Mouse (Mus musculus): ENCODE data around the gene Grifin. TPM values are rescaled to one million over a fixed set of nuclear protein-coding genes. Genes with fewer than 3 reads are reported as not detected.
A peak's percentile ranks its signal among the peaks of the same experiment; 100 is the strongest.

The Grifin gene
- polyA plus RNA-seq, 1 experiment from 2014 or later, result not detected

GRCm38 (mm10) chr5:140549306-140550047 lies 15.4 kb downstream of the Grifin start:
- Histone ChIP-seq H3K27ac (ENCODE audit: low read depth, low read length) (peak overlapping the region; percentile 88), H3K36me3 (ENCODE audit: control insufficient read depth, insufficient read depth, low read length) (no peaks in the 10 kb centered on the region), H3K4me3 (ENCODE audit: low read depth, low read length) (no peak overlapping the region), H3K9ac (ENCODE audit: low read length) (peak overlapping the region; percentile 29; the same call in 1 of the 2 replicates), H3K9me3 (ENCODE audit: control insufficient read depth, low read length) (0 out of 2 replicates have a peak, but pooled peaks cover 4% of the 10 kb centered on the region), H3K27me3 (ENCODE audit: control insufficient read depth, insufficient read depth, low read length) (no peaks in the 10 kb centered on the region), H3K4me2 (ENCODE audit: low read depth, low read length, severe bottlenecking) (peak overlapping the region; percentile 29; the same call in 1 of the 2 replicates), H3K4me1 (replicated peaks; ENCODE audit: control insufficient read depth, insufficient read depth, low read length) (peaks cover 10% of the 10 kb centered on the region; the same call in 1 of the 2 replicates)
- peak; percentile 93 for ATAC-seq (replicated peaks; ENCODE audit: low FRiP score)
- 15% methylated on average over 17 of the region's 17 CpGs for WGBS
- DNase-seq (ENCODE audit: low spot score), result peak; percentile 83

GRCm38 (mm10) chr5:140546332-140546731 lies 18.5 kb downstream of the Grifin start:
- no peak overlapping the region for H3K27ac ChIP-seq (ENCODE audit: low read depth, low read length)
- no peak overlapping the region for H3K4me2 ChIP-seq (ENCODE audit: low read depth, low read length, severe bottlenecking)
- 0 out of 2 replicates have a peak, but pooled peaks cover 4% of the 10 kb centered on the region for H3K9me3 ChIP-seq (ENCODE audit: control insufficient read depth, low read length)
- 89% methylated on average over 19 of the region's 19 CpGs for WGBS
- H3K36me3 ChIP-seq (ENCODE audit: control insufficient read depth, insufficient read depth, low read length), result no peaks in the 10 kb centered on the region
- peaks cover 10% of the 10 kb centered on the region; the same call in 1 of the 2 replicates for H3K4me1 ChIP-seq (replicated peaks; ENCODE audit: control insufficient read depth, insufficient read depth, low read length)
- no peaks in the 10 kb centered on the region for H3K27me3 ChIP-seq (ENCODE audit: control insufficient read depth, insufficient read depth, low read length)
- H3K9ac ChIP-seq (ENCODE audit: low read length), result no peak overlapping the region
- DNase-seq (ENCODE audit: low spot score) (no peak), ATAC-seq (replicated peaks; ENCODE audit: low FRiP score) (no peak)
- H3K4me3 ChIP-seq (ENCODE audit: low read depth, low read length), result no peak overlapping the region

GRCm38 (mm10) chr5:140545651-140546050 lies 19.2 kb downstream of the Grifin start:
- no peak overlapping the region for H3K27ac ChIP-seq (ENCODE audit: low read depth, low read length)
- ATAC-seq (replicated peaks; ENCODE audit: low FRiP score) (no peak), DNase-seq (ENCODE audit: low spot score) (no peak)
- WGBS, result 67% methylated on average over 6 of the region's 6 CpGs
- H3K4me3 ChIP-seq (ENCODE audit: low read depth, low read length), result no peak overlapping the region
- no peak overlapping the region for H3K9ac ChIP-seq (ENCODE audit: low read length)
- no peaks in the 10 kb centered on the region for H3K36me3 ChIP-seq (ENCODE audit: control insufficient read depth, insufficient read depth, low read length)
- no peak overlapping the region for H3K4me2 ChIP-seq (ENCODE audit: low read depth, low read length, severe bottlenecking)
- peaks cover 10% of the 10 kb centered on the region; the same call in 1 of the 2 replicates for H3K4me1 ChIP-seq (replicated peaks; ENCODE audit: control insufficient read depth, insufficient read depth, low read length)
- H3K9me3 ChIP-seq (ENCODE audit: control insufficient read depth, low read length), result 0 out of 2 replicates have a peak, but pooled peaks cover 4% of the 10 kb centered on the region
- H3K27me3 ChIP-seq (ENCODE audit: control insufficient read depth, insufficient read depth, low read length), result no peaks in the 10 kb centered on the region

- H3K4me3 ChIP-seq (ENCODE audit: low read depth, low read length), result no peak overlapping the region
- no peaks in the 10 kb centered on the region for H3K4me1 ChIP-seq (replicated peaks; ENCODE audit: control insufficient read depth, insufficient read depth, low read length)
- no peaks in the 10 kb centered on the region for H3K36me3 ChIP-seq (ENCODE audit: control insufficient read depth, insufficient read depth, low read length)
- no peak overlapping the region for H3K9ac ChIP-seq (ENCODE audit: low read length)
- H3K27ac ChIP-seq (ENCODE audit: low read depth, low read length), result no peak overlapping the region
- 0 out of 2 replicates have a peak, but pooled peaks cover 1% of the 10 kb centered on the region for H3K9me3 ChIP-seq (ENCODE audit: control insufficient read depth, low read length)
- DNase-seq (ENCODE audit: low spot score) (no peak), ATAC-seq (replicated peaks; ENCODE audit: low FRiP score) (no peak)
- WGBS, result 84% methylated on average over 9 of the region's 9 CpGs
- H3K4me2 ChIP-seq (ENCODE audit: low read depth, low read length, severe bottlenecking), result no peak overlapping the region
- H3K27me3 ChIP-seq (ENCODE audit: control insufficient read depth, insufficient read depth, low read length), result no peaks in the 10 kb centered on the region
Observed at GRCm38 (mm10) chr5:140542811-140543575, 21.9 kb downstream of the Grifin start.

- H3K27me3 ChIP-seq (ENCODE audit: control insufficient read depth, insufficient read depth, low read length), result no peaks in the 10 kb centered on the region
- H3K27ac ChIP-seq (ENCODE audit: low read depth, low read length), result no peak overlapping the region
- ATAC-seq (replicated peaks; ENCODE audit: low FRiP score) (peak; percentile 78), DNase-seq (ENCODE audit: low spot score) (peak; percentile 91)
- WGBS, result 11% methylated on average over 8 of the region's 8 CpGs
- no peaks in the 10 kb centered on the region for H3K9me3 ChIP-seq (ENCODE audit: control insufficient read depth, low read length)
- no peak overlapping the region for H3K4me3 ChIP-seq (ENCODE audit: low read depth, low read length)
- no peaks in the 10 kb centered on the region for H3K4me1 ChIP-seq (replicated peaks; ENCODE audit: control insufficient read depth, insufficient read depth, low read length)
- no peak overlapping the region for H3K9ac ChIP-seq (ENCODE audit: low read length)
- no peak overlapping the region for H3K4me2 ChIP-seq (ENCODE audit: low read depth, low read length, severe bottlenecking)
- no peaks in the 10 kb centered on the region for H3K36me3 ChIP-seq (ENCODE audit: control insufficient read depth, insufficient read depth, low read length)
Observed at GRCm38 (mm10) chr5:140540106-140540505, 24.8 kb downstream of the Grifin start.

- H3K36me3 ChIP-seq (ENCODE audit: control insufficient read depth, insufficient read depth, low read length), result no peaks in the 10 kb centered on the region
- no peaks in the 10 kb centered on the region for H3K4me1 ChIP-seq (replicated peaks; ENCODE audit: control insufficient read depth, insufficient read depth, low read length)
- no peak overlapping the region for H3K27ac ChIP-seq (ENCODE audit: low read depth, low read length)
- H3K4me2 ChIP-seq (ENCODE audit: low read depth, low read length, severe bottlenecking), result no peak overlapping the region
- H3K4me3 ChIP-seq (ENCODE audit: low read depth, low read length), result no peak overlapping the region
- H3K9me3 ChIP-seq (ENCODE audit: control insufficient read depth, low read length), result no peaks in the 10 kb centered on the region
- no peak overlapping the region for H3K9ac ChIP-seq (ENCODE audit: low read length)
- WGBS, result 72% methylated on average over 13 of the region's 13 CpGs
- DNase-seq (ENCODE audit: low spot score) (no peak), ATAC-seq (replicated peaks; ENCODE audit: low FRiP score) (no peak)
- no peaks in the 10 kb centered on the region for H3K27me3 ChIP-seq (ENCODE audit: control insufficient read depth, insufficient read depth, low read length)
Observed at GRCm38 (mm10) chr5:140538111-140538683, 26.7 kb downstream of the Grifin start.

- Histone ChIP-seq H3K27me3 (ENCODE audit: control insufficient read depth, insufficient read depth, low read length) (no peaks in the 10 kb centered on the region), H3K9ac (ENCODE audit: low read length) (no peak overlapping the region), H3K4me2 (ENCODE audit: low read depth, low read length, severe bottlenecking) (no peak overlapping the region), H3K27ac (ENCODE audit: low read depth, low read length) (no peak overlapping the region), H3K36me3 (ENCODE audit: control insufficient read depth, insufficient read depth, low read length) (peaks cover 2% of the 10 kb centered on the region; the same call in 1 of the 2 replicates), H3K4me3 (ENCODE audit: low read depth, low read length) (no peak overlapping the region), H3K4me1 (replicated peaks; ENCODE audit: control insufficient read depth, insufficient read depth, low read length) (no peaks in the 10 kb centered on the region), H3K9me3 (ENCODE audit: control insufficient read depth, low read length) (no peaks in the 10 kb centered on the region)
- no peak for ATAC-seq (replicated peaks; ENCODE audit: low FRiP score)
- DNase-seq (ENCODE audit: low spot score), result no peak
- WGBS, result 87% methylated on average over 2 of the region's 2 CpGs
Observed at GRCm38 (mm10) chr5:140526754-140527153, 38.1 kb downstream of the Grifin start.

- Histone ChIP-seq H3K9me3 (ENCODE audit: control insufficient read depth, low read length) (no peaks in the 10 kb centered on the region), H3K27ac (ENCODE audit: low read depth, low read length) (no peak overlapping the region), H3K4me2 (ENCODE audit: low read depth, low read length, severe bottlenecking) (no peak overlapping the region), H3K9ac (ENCODE audit: low read length) (no peak overlapping the region), H3K4me1 (replicated peaks; ENCODE audit: control insufficient read depth, insufficient read depth, low read length) (no peaks in the 10 kb centered on the region), H3K36me3 (ENCODE audit: control insufficient read depth, insufficient read depth, low read length) (peaks cover 2% of the 10 kb centered on the region; the same call in 1 of the 2 replicates), H3K27me3 (ENCODE audit: control insufficient read depth, insufficient read depth, low read length) (no peaks in the 10 kb centered on the region), H3K4me3 (ENCODE audit: low read depth, low read length) (no peak overlapping the region)
- ATAC-seq (replicated peaks; ENCODE audit: low FRiP score), result no peak
- no peak for DNase-seq (ENCODE audit: low spot score)
- 95% methylated on average over 1 of the region's 1 CpGs for WGBS
Observed at GRCm38 (mm10) chr5:140521196-140521595, 43.7 kb downstream of the Grifin start.
